Mouse (Mus musculus): ENCODE results near the gene Gm5414.

Gm5414 gene

DNA sequence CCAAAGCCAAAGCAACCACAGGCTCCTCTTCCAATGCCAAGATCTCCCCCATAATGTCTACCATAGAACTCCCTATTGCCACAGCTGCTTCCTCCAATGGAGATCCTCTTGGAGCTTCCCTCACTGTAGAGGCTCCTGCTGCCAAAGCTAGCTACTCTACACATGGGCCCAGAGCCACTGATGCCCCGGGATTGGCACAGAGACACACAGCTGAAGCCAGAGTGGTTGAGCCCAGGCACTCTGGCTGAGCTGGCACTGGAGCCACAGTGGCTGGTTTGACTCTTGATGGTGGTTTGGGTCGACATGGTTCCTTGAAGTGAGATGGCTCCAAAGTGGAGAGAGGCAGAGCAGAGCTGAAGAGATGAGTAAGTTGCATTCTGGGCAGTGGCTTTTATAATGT, at the start of gene Gm5414:
TSS of gene Gm5414 (minus strand) at position 305 of the 400 bp plus-strand sequence.
- no peak for DNase-seq (ENCODE audit: low spot score)

DNA sequence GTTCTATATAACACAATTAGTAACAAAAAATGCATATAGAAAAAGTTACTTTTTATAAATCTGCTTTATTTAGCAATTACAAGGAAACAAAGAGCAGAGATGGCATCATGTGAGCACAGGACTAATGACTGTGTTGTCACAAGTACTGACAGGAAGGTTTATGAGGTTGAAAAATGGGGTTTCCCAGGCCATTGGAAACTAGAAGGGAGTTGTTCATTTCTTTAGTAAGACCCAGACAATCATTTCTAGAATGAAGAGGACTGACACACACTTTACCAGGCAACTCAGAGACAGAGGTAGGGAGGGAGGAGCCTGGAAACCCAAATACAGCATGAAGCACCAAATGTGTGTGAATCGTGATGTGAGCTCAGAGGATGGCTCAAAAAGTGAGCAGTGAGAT, 48.0 kb upstream of the Gm5414 start:
- DNase-seq (ENCODE audit: low spot score): no peak

DNA sequence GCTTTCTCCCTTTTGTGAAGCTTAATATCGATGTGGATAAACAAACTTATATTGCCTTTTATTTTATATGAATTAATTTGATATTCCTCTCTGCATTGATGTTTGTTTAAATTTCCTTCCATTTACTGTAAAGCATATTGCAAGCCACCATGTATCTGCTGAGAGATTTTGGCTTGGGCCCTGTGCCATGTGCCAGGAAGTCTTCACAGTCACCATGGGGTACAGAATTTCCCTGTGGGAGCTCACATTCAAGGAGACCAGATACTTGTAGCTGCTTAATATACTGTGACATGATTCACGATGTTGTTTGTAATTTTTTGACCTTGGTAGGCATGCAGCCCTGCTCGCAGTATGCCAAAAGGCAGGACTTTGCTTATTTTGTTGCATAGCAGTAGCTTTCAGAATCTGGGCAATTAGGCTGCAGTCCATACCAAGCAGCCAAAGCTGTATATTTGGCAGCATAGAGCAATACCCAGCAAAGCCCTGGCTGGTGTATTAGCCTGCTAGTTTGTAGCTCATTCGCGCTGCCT, 24.8 kb upstream of the Gm5414 start:
- DNase-seq (ENCODE audit: low spot score): no peak

DNA sequence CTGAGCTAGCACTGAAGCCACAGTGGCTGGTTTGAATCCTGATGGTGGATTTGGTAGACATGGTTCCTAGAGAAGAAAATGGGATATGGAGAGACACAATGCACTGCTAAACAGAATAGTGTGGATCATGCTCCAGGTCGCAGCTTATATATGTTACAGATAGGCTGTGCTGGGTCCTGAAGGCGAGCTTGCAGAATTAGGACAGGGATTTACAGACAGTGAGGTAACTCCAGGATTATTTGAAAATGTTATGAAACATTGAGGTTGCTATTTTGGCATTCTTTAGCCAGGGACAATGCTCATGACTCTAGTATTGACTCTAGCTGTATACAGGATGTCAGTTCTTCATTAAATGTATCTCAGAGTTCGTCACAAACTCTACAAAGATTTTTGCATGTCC, 19.3 kb upstream of the Gm5414 start, which contains the start of gene Gm5478:
TSS of gene Gm5478 (minus strand) at position 101 of the 400 bp plus-strand sequence.
- no peak for DNase-seq (ENCODE audit: low spot score)

DNA sequence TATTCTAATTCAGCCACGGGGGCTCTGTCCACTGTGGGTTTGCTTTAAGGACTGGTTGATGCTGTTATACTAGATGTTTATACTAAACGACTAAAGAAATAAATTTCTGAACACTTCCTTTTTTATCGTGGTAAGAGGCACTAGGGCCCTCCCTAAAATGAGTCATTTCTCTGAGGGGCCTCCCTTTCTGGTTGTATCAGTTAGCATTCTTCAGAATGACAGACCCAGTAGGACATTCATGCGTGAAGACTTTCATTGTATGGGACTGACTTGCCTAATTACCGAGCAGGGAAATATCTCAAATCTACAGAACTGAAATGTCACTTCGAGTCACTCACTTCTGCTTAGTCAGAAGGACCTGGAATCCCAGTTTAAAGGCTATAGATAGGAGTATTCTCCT, 28.9 kb downstream of the Gm5414 start:
- DNase-seq (ENCODE audit: low spot score): no peak

DNA sequence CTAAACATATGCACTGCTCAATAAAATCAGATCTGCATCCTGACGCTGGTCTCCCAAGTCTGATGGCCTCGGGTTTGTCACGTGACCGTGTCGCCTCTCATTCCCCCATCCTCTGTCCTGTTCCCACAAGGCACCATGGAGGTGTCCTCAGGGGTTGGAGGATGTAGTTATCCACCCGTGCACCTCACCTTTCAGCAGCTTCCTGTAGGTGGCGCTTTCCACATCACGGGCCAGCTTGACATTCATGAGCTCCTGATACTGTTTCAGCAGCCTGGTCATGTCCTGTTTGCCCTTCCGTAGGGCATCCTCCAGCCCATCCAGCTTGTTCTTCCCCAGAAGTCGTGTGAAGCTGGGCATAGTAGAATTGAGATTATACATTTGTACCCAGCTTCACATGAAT, 39.8 kb downstream of the Gm5414 start:
- DNase-seq (ENCODE audit: low spot score): no peak

DNA sequence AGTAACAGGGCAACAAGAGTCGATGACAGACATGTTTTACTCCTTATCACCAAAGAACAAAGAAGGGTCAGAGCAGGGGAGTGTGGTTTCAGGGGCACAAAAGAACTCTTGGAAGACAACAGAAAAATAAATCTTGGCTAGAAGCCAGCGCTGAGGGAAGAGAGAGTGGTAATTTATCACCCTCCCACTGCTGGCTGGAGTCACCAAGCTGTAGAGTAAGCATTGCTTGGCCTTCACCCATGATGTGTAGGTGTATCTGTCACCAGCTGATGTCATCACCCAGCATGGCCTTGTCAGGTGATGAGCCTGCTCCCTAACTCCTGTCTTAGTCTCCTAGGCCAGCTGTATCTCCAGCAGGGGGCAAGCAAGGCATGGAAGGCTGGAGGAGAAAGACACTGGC, 43.5 kb downstream of the Gm5414 start:
- no peak for DNase-seq (ENCODE audit: low spot score)

DNA sequence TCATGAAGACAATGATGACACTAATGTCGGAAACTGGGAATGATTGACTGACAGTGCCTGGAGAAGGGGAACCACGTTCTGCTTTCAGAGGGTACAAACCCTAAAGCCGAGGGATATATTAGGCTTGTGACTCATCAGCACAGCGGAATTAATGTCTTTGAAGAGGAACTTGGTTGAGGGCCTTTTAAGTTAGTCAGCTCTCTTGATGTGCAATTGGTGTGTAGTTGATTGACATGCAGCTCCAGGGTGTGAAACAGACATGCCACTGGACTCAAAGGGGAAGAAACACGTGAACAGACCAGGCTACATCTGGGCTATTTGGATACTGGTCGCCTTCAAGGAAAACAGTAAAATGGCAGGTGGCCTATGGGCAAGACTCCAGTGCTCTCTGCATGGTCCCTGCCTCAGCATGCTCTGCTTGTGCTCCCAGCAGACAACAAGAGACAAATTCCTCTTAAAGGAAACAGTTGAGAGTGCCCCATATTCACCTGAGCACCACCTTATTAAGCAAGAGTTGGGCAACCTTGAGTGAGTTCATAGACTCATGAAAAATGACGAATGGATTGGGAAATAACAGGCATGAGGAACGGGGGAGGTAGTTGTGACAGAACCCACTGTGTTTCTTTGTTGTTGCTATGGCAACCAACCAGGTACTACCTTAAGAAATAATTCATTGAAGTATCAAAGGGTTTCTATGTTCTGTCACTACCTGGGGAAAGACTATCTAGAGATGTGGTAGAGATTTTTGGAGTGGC, 44.6 kb downstream of the Gm5414 start:
- peak; percentile 55 for DNase-seq (ENCODE audit: low spot score)

DNA sequence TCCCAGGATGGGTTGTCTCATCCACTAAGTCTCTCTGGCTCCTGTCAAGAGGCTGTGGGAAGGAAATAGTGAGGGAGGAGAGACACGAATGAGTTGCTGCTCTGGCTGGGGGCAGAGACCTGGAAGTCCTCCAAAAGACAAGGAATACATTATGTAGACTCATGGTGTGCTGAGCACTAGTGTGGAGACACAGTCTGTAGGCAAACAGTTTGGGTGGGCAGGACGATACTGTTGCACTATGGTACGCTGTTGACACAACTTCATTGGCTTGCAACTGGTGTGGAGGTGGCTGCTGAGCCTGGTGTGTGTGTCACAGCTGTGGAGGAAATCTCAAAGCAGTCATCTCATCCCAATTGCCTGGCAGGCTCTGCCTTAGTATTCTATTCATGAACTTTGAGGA, 46.3 kb downstream of the Gm5414 start:
- no peak for DNase-seq (ENCODE audit: low spot score)

DNA sequence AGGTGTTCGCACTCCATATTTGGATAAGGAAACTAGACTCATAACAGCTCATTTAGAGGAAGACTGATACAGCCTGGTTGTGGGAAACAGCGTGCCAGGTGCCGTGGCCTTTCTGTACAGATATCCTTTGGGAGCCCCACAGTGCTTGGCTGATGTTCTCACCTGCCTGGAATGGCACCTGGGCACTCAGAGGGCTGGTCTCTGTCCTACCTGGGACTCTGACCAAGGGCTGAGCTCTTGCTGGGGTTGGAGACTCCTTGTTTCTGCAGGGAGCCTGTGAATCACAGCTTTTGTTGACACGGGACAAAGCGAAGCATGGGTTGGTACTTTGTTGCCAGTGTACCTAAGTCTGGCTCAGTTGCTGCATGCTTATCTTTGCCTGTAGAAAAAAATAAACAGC, 52.5 kb downstream of the Gm5414 start:
- no peak for DNase-seq (ENCODE audit: low spot score)
